Mouse (Mus musculus) neural tube, embryonic 11.5 days (tissue): ENCODE data around the gene Ugt1a1. TPM values are rescaled to one million over a fixed set of nuclear protein-coding genes. Genes with fewer than 3 reads are reported as not detected.

Experiments
- ATAC-seq: fragments of 200-750 bp; cut with Nextera tagmentation; 2 replicates; pipeline ENCODE4 v1.8.0; 2017; ENCODE audit warnings: moderate number of reproducible peaks, mild to moderate bottlenecking, moderate TSS enrichment, moderate library complexity; ENCODE audit not compliant: insufficient read depth, low FRiP score, low TSS enrichment
- DNase-seq: peaks from one replicate; pipeline ENCODE4 v3.0.0-alpha.2; 2015; ENCODE audit warnings: low spot score
- H3K27ac ChIP-seq: fragments of 300-500 bp; sonication (generic); 2 replicates; pipeline ENCODE4 v1.5.1; 2014; ENCODE audit warnings: low read depth, mild to moderate bottlenecking, low read length
- H3K27me3 ChIP-seq: fragments of 300-500 bp; sonication (generic); 2 replicates; pipeline ENCODE4 v1.6.1; 2014; ENCODE audit warnings: mild to moderate bottlenecking, low read length, mixed read lengths; ENCODE audit not compliant: control insufficient read depth, insufficient read depth
- H3K36me3 ChIP-seq: fragments of 300-500 bp; sonication (generic); 2 replicates; pipeline ENCODE4 v1.6.1; 2014; ENCODE audit warnings: mild to moderate bottlenecking, low read length, moderate library complexity, mixed read lengths; ENCODE audit not compliant: control insufficient read depth, insufficient read depth
- H3K4me1 ChIP-seq: fragments of 300-500 bp; sonication (generic); 2 replicates; pipeline ENCODE4 v1.6.1; 2014; ENCODE audit warnings: low read length, mixed read lengths; ENCODE audit not compliant: control insufficient read depth, insufficient read depth
- H3K4me2 ChIP-seq: fragments of 300-500 bp; sonication (generic); 2 replicates; pipeline ENCODE4 v1.6.1; 2014; ENCODE audit warnings: low read depth, mild to moderate bottlenecking, moderate library complexity
- H3K4me3 ChIP-seq: fragments of 300-500 bp; sonication (generic); 2 replicates; pipeline ENCODE4 v1.5.1; 2014; ENCODE audit warnings: low read depth, low read length
- H3K9ac ChIP-seq: fragments of 300-500 bp; sonication (generic); 2 replicates; pipeline ENCODE4 v1.6.1; 2014; ENCODE audit warnings: mild to moderate bottlenecking, low read length
- H3K9me3 ChIP-seq: fragments of 300-500 bp; sonication (generic); 2 replicates; pipeline ENCODE4 v1.6.1; 2016; ENCODE audit warnings: low read length; ENCODE audit not compliant: control insufficient read depth
- WGBS: fragments of 180-500 bp; shearing (Covaris S2); extraction: QIAGEN DNeasy Blood & Tissue Kit; methylation state at CpG from one replicate; pipeline ENCODE4 v1.1.7; 2014; 5-methylcytosine and 5-hydroxymethylcytosine counted together
- polyA plus RNA-seq: library from polyadenylated mRNA; unstranded; fragments of >200 nt; fragmentation: Nextera tagmentation; extraction: Ambion mirVana; gene quantifications from 2 replicates; pipeline ENCODE4 v1.2.1, GENCODE M21; 2014

Gene Ugt1a1
- polyA plus RNA-seq, 1 experiment from 2014 or later: not detected

- Histone ChIP-seq H3K36me3 (no peaks in the 10 kb centered on the region), H3K4me1 (no peaks in the 10 kb centered on the region), H3K27ac (no peak within 1 kb of the TSS), H3K4me3 (no peak within 1 kb of the TSS), H3K9ac (no peak within 1 kb of the TSS), H3K27me3 (no peaks in the 10 kb centered on the region), H3K9me3 (no peaks in the 10 kb centered on the region), H3K4me2 (no peak within 1 kb of the TSS)
- ATAC-seq (no peak), DNase-seq (no peak)
- 80% methylated on average over 7 of the region's 7 CpGs for WGBS
These were observed 11.3 kb upstream of the Ugt1a1 start, which contains the start of gene Ugt1a2 for GRCm38 (mm10) chr1:88200456-88200855. TSS of gene Ugt1a2 (plus strand) at chr1:88200601.

- 6% methylated on average over 62 of the region's 62 CpGs for WGBS
- Histone ChIP-seq H3K4me2 (peak within 1 kb of the TSS; percentile 73), H3K9me3 (no peaks in the 10 kb centered on the region), H3K27ac (0 out of 2 replicates have a peak within 1 kb of the TSS, but pooled peaks have one; percentile 14), H3K4me3 (peak within 1 kb of the TSS; percentile 40), H3K27me3 (no peaks in the 10 kb centered on the region), H3K36me3 (no peaks in the 10 kb centered on the region), H3K9ac (peak within 1 kb of the TSS; percentile 81), H3K4me1 (no peaks in the 10 kb centered on the region; the same call in 1 of the 2 replicates)
- DNase-seq (peak; percentile 93), ATAC-seq (peak; percentile 100)
These were observed 6.4 kb upstream of the Ugt1a1 start, which contains the start of gene Dnajb3 for GRCm38 (mm10) chr1:88205294-88205922. TSS of gene Dnajb3 (minus strand) at chr1:88205782.

- H3K9ac ChIP-seq: no peak overlapping the region
- H3K36me3 ChIP-seq: no peaks in the 10 kb centered on the region
- DNase-seq (no peak), ATAC-seq (no peak)
- H3K4me1 ChIP-seq: no peaks in the 10 kb centered on the region; the same call in 1 of the 2 replicates
- H3K27me3 ChIP-seq: no peaks in the 10 kb centered on the region
- H3K4me2 ChIP-seq: no peak overlapping the region
- H3K27ac ChIP-seq: no peak overlapping the region
- 77% methylated on average over 2 of the region's 2 CpGs for WGBS
- no peak overlapping the region for H3K4me3 ChIP-seq
- H3K9me3 ChIP-seq: peaks cover 8% of the 10 kb centered on the region
These were observed 4.8 kb upstream of the Ugt1a1 start for GRCm38 (mm10) chr1:88206843-88207479.

GRCm38 (mm10) chr1:88212341-88213045 is 734 bp downstream of the Ugt1a1 start:
- no peak overlapping the region for H3K4me2 ChIP-seq
- peaks cover 58% of the 10 kb centered on the region for H3K9me3 ChIP-seq
- peak; percentile 14 for DNase-seq
- 0 out of 2 replicates have a peak, but pooled peaks have one; percentile 18 for ATAC-seq
- no peaks in the 10 kb centered on the region for H3K27me3 ChIP-seq
- no peaks in the 10 kb centered on the region for H3K4me1 ChIP-seq
- no peaks in the 10 kb centered on the region for H3K36me3 ChIP-seq
- H3K27ac ChIP-seq: no peak overlapping the region
- H3K9ac ChIP-seq: no peak overlapping the region
- no peak overlapping the region for H3K4me3 ChIP-seq
- WGBS: 62% methylated on average over 8 of the region's 8 CpGs

GRCm38 (mm10) chr1:88213061-88213460 is 1.3 kb downstream of the Ugt1a1 start:
- H3K9ac ChIP-seq: no peak overlapping the region
- no peaks in the 10 kb centered on the region for H3K4me1 ChIP-seq
- no peak for DNase-seq
- H3K36me3 ChIP-seq: no peaks in the 10 kb centered on the region
- no peak overlapping the region for H3K4me3 ChIP-seq
- H3K27me3 ChIP-seq: no peaks in the 10 kb centered on the region
- H3K4me2 ChIP-seq: no peak overlapping the region
- H3K9me3 ChIP-seq: peaks cover 61% of the 10 kb centered on the region
- no peak overlapping the region for H3K27ac ChIP-seq
- no peak for ATAC-seq
- WGBS: 75% methylated on average over 1 of the region's 1 CpGs

GRCm38 (mm10) chr1:88213766-88214461 is 2.2 kb downstream of the Ugt1a1 start:
- DNase-seq: peak; percentile 14
- no peak overlapping the region for H3K4me2 ChIP-seq
- no peak overlapping the region for H3K27ac ChIP-seq
- WGBS: 82% methylated on average over 2 of the region's 2 CpGs
- ATAC-seq: no peak
- H3K4me1 ChIP-seq: no peaks in the 10 kb centered on the region
- H3K9ac ChIP-seq: no peak overlapping the region
- no peak overlapping the region for H3K4me3 ChIP-seq
- no peaks in the 10 kb centered on the region for H3K27me3 ChIP-seq
- no peaks in the 10 kb centered on the region for H3K36me3 ChIP-seq
- peaks cover 61% of the 10 kb centered on the region for H3K9me3 ChIP-seq

GRCm38 (mm10) chr1:88214462-88214952 is 2.7 kb downstream of the Ugt1a1 start:
- ATAC-seq (no peak), DNase-seq (no peak)
- Histone ChIP-seq H3K27me3 (no peaks in the 10 kb centered on the region), H3K4me1 (no peaks in the 10 kb centered on the region), H3K4me3 (no peak overlapping the region), H3K9ac (no peak overlapping the region), H3K4me2 (no peak overlapping the region), H3K36me3 (no peaks in the 10 kb centered on the region), H3K27ac (no peak overlapping the region), H3K9me3 (peaks cover 61% of the 10 kb centered on the region)
- 81% methylated on average over 2 of the region's 2 CpGs for WGBS
